Mouse (Mus musculus): ENCODE results near the gene Nudt3. TPM values are rescaled to one million over a fixed set of nuclear protein-coding genes. Genes with fewer than 3 reads are reported as not detected.

Gene Nudt3
- polyA plus RNA-seq, 1 experiment from 2014 or later: 40.6 TPM

GRCm38 (mm10) chr17:27603036-27603435, 20.3 kb downstream of the Nudt3 start:
- 90% methylated on average over 2 of the region's 2 CpGs for WGBS
- no peak for ATAC-seq (ENCODE audit: low FRiP score, low TSS enrichment)
- Histone ChIP-seq H3K27me3 (ENCODE audit: control insufficient read depth, insufficient read depth, low read length) (no peaks in the 10 kb centered on the region), H3K9ac (ENCODE audit: low read length) (no peak overlapping the region), H3K4me1 (replicated peaks; ENCODE audit: control insufficient read depth, insufficient read depth) (peaks cover 2% of the 10 kb centered on the region; the same call in 1 of the 2 replicates), H3K4me2 (replicated peaks; ENCODE audit: low read depth) (no peak overlapping the region), H3K9me3 (ENCODE audit: control insufficient read depth, low read length) (no peaks in the 10 kb centered on the region), H3K27ac (replicated peaks) (no peak overlapping the region), H3K4me3 (ENCODE audit: low read depth, low read length) (no peak overlapping the region), H3K36me3 (ENCODE audit: control insufficient read depth, insufficient read depth, low read length) (no peaks in the 10 kb centered on the region; the same call in 1 of the 2 replicates)
- TF ChIP-seq CTCF (IDR thresholded peaks at IDR 0.05; ENCODE audit: low read depth) (no peak), EP300 (optimal IDR thresholded peaks at IDR 0.05) (no peak)
- no peak for DNase-seq (ENCODE audit: low spot score)

- WGBS: 69% methylated on average over 5 of the region's 5 CpGs
- DNase-seq (ENCODE audit: low spot score) (no peak), ATAC-seq (ENCODE audit: low FRiP score, low TSS enrichment) (0 out of 2 replicates have a peak, but pooled peaks have one; percentile 35)
- Histone ChIP-seq H3K27ac (replicated peaks) (no peak overlapping the region), H3K4me1 (replicated peaks; ENCODE audit: control insufficient read depth, insufficient read depth) (peaks cover 2% of the 10 kb centered on the region; the same call in 1 of the 2 replicates), H3K4me3 (ENCODE audit: low read depth, low read length) (no peak overlapping the region), H3K4me2 (replicated peaks; ENCODE audit: low read depth) (no peak overlapping the region), H3K27me3 (ENCODE audit: control insufficient read depth, insufficient read depth, low read length) (no peaks in the 10 kb centered on the region), H3K9me3 (ENCODE audit: control insufficient read depth, low read length) (no peaks in the 10 kb centered on the region), H3K36me3 (ENCODE audit: control insufficient read depth, insufficient read depth, low read length) (no peaks in the 10 kb centered on the region), H3K9ac (ENCODE audit: low read length) (no peak overlapping the region)
- TF ChIP-seq EP300 (optimal IDR thresholded peaks at IDR 0.05): no peak
- no peak for TF ChIP-seq CTCF (IDR thresholded peaks at IDR 0.05; ENCODE audit: low read depth)
Measured at GRCm38 (mm10) chr17:27600869-27601268, 22.4 kb downstream of the Nudt3 start.

- Histone ChIP-seq H3K4me1 (replicated peaks; ENCODE audit: control insufficient read depth, insufficient read depth) (peaks cover 2% of the 10 kb centered on the region; the same call in 1 of the 2 replicates), H3K27ac (replicated peaks) (no peak overlapping the region), H3K9ac (ENCODE audit: low read length) (no peak overlapping the region), H3K4me2 (replicated peaks; ENCODE audit: low read depth) (no peak overlapping the region), H3K4me3 (ENCODE audit: low read depth, low read length) (no peak overlapping the region), H3K9me3 (ENCODE audit: control insufficient read depth, low read length) (no peaks in the 10 kb centered on the region), H3K36me3 (ENCODE audit: control insufficient read depth, insufficient read depth, low read length) (no peaks in the 10 kb centered on the region), H3K27me3 (ENCODE audit: control insufficient read depth, insufficient read depth, low read length) (no peaks in the 10 kb centered on the region)
- TF ChIP-seq EP300 (optimal IDR thresholded peaks at IDR 0.05) (no peak), CTCF (IDR thresholded peaks at IDR 0.05; ENCODE audit: low read depth) (no peak)
- 78% methylated on average over 3 of the region's 3 CpGs for WGBS
- DNase-seq (ENCODE audit: low spot score) (no peak), ATAC-seq (ENCODE audit: low FRiP score, low TSS enrichment) (no peak)
Measured at GRCm38 (mm10) chr17:27600286-27600685, 23.0 kb downstream of the Nudt3 start.

- H3K27ac ChIP-seq (replicated peaks): no peak overlapping the region
- H3K4me3 ChIP-seq (ENCODE audit: low read depth, low read length): no peak overlapping the region
- no peak overlapping the region for H3K4me2 ChIP-seq (replicated peaks; ENCODE audit: low read depth)
- no peak overlapping the region for H3K9ac ChIP-seq (ENCODE audit: low read length)
- WGBS: 60% methylated on average over 21 of the region's 21 CpGs
- TF ChIP-seq EP300 (optimal IDR thresholded peaks at IDR 0.05) (no peak), CTCF (IDR thresholded peaks at IDR 0.05; ENCODE audit: low read depth) (no peak)
- DNase-seq (ENCODE audit: low spot score): no peak
- ATAC-seq (ENCODE audit: low FRiP score, low TSS enrichment): no peak
- H3K4me1 ChIP-seq (replicated peaks; ENCODE audit: control insufficient read depth, insufficient read depth): no peaks in the 10 kb centered on the region
- no peaks in the 10 kb centered on the region for H3K9me3 ChIP-seq (ENCODE audit: control insufficient read depth, low read length)
- H3K27me3 ChIP-seq (ENCODE audit: control insufficient read depth, insufficient read depth, low read length): no peaks in the 10 kb centered on the region
- peaks cover 6% of the 10 kb centered on the region; the same call in 1 of the 2 replicates for H3K36me3 ChIP-seq (ENCODE audit: control insufficient read depth, insufficient read depth, low read length)
Measured at GRCm38 (mm10) chr17:27596376-27597190, 26.7 kb downstream of the Nudt3 start.

GRCm38 (mm10) chr17:27595659-27596375, 27.5 kb downstream of the Nudt3 start:
- peaks cover 6% of the 10 kb centered on the region; the same call in 1 of the 2 replicates for H3K36me3 ChIP-seq (ENCODE audit: control insufficient read depth, insufficient read depth, low read length)
- ATAC-seq (ENCODE audit: low FRiP score, low TSS enrichment): no peak
- TF ChIP-seq CTCF (IDR thresholded peaks at IDR 0.05; ENCODE audit: low read depth): no peak
- TF ChIP-seq EP300 (optimal IDR thresholded peaks at IDR 0.05): no peak
- no peaks in the 10 kb centered on the region for H3K9me3 ChIP-seq (ENCODE audit: control insufficient read depth, low read length)
- H3K27me3 ChIP-seq (ENCODE audit: control insufficient read depth, insufficient read depth, low read length): no peaks in the 10 kb centered on the region
- WGBS: 81% methylated on average over 15 of the region's 15 CpGs
- no peaks in the 10 kb centered on the region for H3K4me1 ChIP-seq (replicated peaks; ENCODE audit: control insufficient read depth, insufficient read depth)
- no peak for DNase-seq (ENCODE audit: low spot score)
- H3K27ac ChIP-seq (replicated peaks): no peak overlapping the region
- no peak overlapping the region for H3K4me2 ChIP-seq (replicated peaks; ENCODE audit: low read depth)
- H3K4me3 ChIP-seq (ENCODE audit: low read depth, low read length): no peak overlapping the region
- H3K9ac ChIP-seq (ENCODE audit: low read length): no peak overlapping the region

- TF ChIP-seq CTCF (IDR thresholded peaks at IDR 0.05; ENCODE audit: low read depth): no peak
- TF ChIP-seq EP300 (optimal IDR thresholded peaks at IDR 0.05): no peak
Measured at GRCm38 (mm10) chr17:27592565-27592910, 30.8 kb downstream of the Nudt3 start.

More at GRCm38 (mm10) chr17:27592565-27592910, 30.8 kb downstream of the Nudt3 start:
- Histone ChIP-seq H3K4me3 (ENCODE audit: low read depth, low read length) (no peak overlapping the region), H3K9ac (ENCODE audit: low read length) (no peak overlapping the region), H3K4me1 (replicated peaks; ENCODE audit: control insufficient read depth, insufficient read depth) (no peaks in the 10 kb centered on the region), H3K27me3 (ENCODE audit: control insufficient read depth, insufficient read depth, low read length) (no peaks in the 10 kb centered on the region), H3K27ac (replicated peaks) (no peak overlapping the region), H3K4me2 (replicated peaks; ENCODE audit: low read depth) (no peak overlapping the region), H3K9me3 (ENCODE audit: control insufficient read depth, low read length) (no peaks in the 10 kb centered on the region), H3K36me3 (ENCODE audit: control insufficient read depth, insufficient read depth, low read length) (peaks cover 6% of the 10 kb centered on the region; the same call in 1 of the 2 replicates)
- WGBS: 99% methylated on average over 7 of the region's 7 CpGs
- DNase-seq (ENCODE audit: low spot score) (no peak), ATAC-seq (ENCODE audit: low FRiP score, low TSS enrichment) (no peak)
